Mouse (Mus musculus) regulatory T cell (primary cell): ENCODE data around the gene Fam69b.

Source experiments
- in situ Hi-C: fragments of 300-600 bp; cut with MboI, MseI; formaldehyde crosslinking; loops from one replicate; pipeline ENCODE4 v1.15.1; 2025; ENCODE audit warnings: high pct_unique_total_duplicates

Fam69b gene

DNA sequence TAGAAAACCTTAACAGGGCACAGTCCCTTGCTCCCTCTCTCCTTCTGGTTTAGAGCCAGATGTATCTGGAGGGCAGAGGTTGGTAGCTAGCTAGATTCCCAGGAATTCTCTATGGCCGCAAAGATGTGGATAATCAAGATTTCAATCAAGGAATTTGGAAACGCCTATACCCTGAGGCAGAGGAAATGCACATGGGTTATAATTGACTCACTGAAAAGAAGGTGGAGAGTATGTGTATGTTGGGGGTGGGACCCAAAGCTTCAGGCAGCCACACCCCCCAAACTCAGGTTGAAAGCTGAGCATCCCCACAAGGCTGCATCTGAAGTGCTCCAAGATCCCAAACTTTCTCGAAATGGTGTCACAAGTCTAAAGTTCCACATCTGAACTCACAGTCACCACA lies 29.8 kb upstream of the Fam69b start:
- in situ Hi-C loops, result no loop called here

DNA sequence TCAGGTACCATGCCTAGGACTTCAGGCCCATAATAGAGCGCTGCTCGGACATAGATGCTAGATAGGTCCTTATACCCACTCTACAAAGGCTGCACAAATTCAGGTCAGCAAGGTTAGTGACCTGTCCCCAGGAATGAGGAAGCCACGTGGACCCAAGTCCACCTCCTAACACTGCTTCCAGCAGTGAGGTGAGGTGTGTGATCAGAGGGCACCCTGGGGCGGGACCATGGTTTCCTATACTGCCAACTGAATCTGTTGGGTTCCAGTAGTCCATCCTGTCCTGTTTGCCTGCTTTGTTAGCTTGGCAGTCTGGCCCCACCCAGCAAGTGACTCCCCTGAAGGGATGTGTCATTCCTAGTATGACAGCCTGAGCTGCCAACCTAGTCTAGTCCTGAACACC lies 28.3 kb upstream of the Fam69b start:
- in situ Hi-C loops, result no loop called here

DNA sequence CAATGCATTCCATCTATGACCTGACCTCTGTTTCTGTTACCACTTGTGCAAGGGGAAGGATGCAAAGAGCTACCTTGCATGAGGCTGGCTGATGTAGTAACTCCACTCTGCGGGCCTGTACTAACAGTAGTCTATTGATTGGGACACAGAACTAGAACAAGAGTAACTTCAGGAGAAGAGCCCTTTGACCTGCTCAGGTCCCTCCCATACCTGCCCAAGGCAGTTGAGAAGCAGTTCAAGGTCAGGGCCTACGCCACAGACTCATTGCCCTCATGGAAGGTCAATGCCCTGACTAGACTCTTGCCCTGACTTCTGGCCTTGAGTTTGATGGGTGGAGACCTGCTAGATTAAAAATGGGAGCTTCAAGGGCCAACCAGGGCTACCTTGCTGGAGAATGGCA lies 27.6 kb upstream of the Fam69b start:
- in situ Hi-C loops, result no loop called here

DNA sequence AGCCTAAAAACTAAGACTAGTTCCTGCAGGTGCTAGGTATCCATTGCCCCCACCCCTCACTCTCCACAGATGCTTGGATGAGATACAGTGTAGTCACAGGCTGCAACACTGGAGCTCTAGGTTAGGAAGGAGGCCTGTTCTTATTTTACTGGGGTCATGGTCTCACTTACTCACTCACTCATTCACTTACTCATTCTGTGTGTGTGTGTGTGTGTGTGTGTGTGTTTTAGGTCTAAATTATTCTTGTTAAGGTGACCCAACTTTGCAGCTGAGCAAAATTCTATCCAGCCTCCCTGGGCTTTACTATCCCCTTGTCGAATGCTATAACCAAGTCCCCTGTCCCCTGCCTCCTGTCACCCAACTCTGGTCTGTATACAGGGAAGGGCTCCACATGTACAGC lies 26.7 kb upstream of the Fam69b start:
- in situ Hi-C loops, result no loop called here

DNA sequence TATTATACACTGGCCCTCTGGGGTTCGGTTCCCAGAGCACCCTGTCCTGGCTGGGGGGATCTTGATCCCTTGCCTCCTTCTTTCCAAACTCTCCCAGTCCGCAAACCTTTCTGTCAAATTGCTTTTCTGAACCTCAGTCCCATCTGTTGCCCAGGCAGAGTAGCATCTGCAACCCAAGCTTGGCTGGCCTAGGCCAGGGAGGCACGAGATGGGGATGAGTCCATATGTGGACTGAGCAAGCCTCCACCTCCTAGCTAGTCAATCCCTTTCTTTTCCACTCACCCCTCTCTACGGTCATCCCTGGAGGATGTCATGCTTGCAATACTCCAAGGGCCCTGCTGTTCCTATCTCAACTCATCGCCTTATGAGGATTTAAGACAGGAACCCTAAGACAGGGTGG lies 25.6 kb upstream of the Fam69b start:
- in situ Hi-C loops, result no loop called here

DNA sequence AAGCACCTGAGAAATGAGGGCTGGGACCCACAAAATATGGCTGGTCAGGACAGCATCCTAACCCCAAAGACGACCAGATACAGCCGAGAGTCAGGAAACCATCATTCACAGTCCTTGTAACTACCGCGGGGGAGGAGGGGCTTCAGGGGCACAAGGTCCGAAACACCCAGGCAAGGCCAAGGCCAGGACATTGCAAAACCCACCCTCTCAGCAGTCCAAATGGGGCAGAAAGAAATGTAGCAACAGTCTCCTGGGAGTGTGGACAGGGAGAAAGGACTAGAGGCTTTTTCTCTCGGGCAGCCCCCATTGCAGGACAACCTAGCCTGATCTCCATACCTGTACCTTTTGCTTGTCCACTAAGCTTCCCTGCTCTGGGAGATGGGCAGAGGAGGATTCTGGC lies 25.1 kb upstream of the Fam69b start:
- in situ Hi-C loops, result no loop called here

DNA sequence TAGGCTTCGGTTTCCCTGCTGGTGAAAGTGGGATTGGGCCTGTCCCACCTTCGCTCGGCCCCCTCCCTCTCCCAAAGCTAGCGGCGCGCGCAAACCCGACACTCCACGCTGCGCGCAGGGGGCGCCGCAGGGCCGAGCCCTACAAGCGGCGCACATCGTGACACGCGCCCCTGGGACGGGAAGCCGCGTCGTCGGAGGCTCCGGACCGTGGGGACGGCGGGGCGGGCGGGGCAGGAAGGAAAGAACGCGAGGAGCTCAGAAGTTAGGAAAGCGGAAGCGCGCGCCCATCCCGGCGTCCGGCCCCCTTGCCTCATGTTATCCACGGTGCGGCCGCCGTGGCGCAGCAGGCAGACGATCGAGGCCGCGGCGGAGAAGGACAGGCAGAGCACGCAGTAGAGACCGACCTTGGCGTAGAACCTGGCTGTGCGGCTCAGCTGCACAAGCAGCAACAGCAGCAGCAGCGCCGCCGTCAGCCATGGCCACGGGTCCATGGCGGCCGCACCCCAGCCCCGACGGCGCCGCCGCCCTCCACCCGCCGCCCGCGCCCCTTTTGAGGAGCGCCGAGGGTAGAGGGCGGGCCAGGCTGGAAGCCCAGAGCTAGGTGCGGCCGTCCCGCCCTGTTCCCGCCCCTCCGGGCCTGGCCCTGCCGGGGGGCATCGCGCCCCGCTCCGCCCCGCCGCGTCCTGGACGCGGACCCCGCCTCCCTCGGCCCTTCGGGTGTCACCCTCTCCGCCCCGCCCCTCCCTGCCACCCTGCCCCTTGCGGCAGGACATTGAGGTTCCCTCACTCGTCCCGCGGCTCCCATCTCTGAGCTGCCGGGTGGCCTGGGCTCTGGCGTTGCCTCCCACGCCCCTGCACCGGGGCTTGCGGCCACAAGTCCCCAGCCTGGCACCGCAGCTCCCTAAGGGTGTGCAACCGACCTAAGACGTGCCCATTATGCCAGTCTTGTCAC lies 24.3 kb upstream of the Fam69b start, which contains the start of gene Agpat2:
Agpat2 (minus strand) TSS at position 698 of the 952 bp plus-strand sequence.
- in situ Hi-C loops, result no loop called here

DNA sequence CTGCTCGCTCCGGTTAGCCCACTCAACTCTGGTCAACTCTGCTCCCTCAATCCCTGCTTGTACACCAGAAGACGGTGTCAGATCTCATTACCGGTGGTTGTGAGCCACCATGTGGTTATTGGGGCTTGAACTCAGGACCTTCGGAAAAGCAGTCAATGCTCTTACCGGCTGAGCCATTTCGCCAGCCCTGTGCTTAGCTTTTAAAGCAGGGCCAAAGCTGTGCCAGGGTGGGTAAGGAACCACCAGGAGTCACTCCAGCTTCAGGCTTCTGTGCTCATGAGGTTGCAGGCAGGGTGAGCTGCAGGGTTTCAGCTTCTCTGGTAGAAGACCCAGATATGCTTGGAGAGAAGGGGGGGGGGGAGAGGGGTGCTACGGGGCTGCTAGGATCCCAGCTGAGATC lies 22.9 kb upstream of the Fam69b start:
- in situ Hi-C loops, result no loop called here

DNA sequence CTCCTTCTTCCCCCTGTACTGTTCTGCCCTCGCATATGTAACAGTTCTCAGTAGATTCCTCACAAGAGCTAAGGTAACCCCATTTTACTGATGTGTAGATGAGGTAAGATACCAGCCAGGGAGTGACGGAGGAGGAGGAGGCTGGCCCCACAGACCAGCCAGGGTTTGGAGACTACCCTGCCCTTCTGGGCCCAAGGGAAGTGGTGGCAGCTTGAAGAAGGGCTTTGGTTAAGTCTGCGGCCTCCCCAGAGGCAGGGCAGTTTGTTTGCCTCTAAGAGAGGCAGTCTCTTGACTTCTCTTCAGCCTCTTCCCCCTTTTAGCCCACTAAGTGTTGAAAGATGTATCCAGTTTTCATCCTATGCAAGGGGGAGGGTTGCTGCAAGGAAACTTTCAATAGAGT lies 21.7 kb upstream of the Fam69b start:
- in situ Hi-C loops, result no loop called here

DNA sequence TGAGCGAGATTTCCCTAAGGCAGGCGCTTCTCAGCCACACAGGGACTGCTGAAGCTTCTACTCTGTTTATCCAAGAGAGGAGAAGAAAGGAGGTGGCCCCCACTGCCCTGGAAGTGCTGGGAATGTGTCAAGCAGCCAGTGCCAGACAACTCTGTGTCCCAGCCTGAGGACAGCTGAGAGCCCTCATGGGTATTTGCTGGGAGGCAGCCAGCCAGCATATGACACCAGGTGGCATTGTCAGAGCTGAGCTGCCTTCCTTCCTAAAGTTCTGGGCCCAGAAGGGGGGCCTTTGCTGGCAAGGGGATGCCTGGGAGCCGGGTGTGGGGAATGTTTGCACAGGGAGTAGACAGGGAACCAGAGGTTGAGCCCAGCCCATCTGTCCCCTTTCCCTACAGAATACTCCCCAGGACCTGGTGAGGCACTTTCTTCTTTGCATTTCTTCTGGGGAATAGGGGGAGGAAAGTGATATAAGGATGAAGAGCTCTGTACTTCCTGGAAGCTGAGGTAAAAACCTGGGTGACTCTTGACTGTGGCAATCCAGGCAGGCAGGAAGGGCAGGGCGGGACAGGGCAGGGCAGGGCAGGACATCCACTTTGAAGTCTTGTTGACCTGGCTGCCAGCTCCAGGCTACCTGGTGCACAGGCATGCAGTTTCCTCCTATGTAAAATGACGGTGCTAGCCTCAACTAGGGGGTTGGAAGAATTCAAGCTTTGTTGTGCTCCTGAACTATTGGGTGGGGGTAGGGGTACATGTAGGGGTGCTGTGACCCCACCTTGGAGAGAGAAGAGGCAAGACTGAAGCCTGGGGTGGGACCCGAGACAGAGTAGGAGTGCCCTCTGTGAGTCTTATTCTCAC lies 21.0 kb upstream of the Fam69b start:
- in situ Hi-C loops, result no loop called here

DNA sequence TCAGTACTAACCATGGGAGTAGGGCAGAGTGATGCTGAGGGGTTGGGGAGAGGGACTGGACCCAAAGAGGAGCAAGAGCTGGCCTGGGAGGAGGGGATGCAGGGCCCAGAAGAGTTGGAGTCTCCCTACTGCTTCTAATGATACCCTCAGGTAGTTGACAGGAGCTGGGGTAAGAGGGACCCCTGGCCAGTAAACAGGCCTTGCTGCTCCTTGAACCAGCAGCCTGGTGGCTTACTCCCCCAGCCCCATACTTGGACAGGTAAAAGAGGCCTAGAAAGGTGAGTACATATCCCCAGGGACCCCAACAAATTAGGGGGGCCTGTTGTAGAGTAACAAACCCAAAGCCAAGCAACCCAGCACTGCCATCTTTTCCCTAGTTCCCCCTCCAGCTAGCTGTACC lies 19.5 kb upstream of the Fam69b start:
- in situ Hi-C loops, result no loop called here

DNA sequence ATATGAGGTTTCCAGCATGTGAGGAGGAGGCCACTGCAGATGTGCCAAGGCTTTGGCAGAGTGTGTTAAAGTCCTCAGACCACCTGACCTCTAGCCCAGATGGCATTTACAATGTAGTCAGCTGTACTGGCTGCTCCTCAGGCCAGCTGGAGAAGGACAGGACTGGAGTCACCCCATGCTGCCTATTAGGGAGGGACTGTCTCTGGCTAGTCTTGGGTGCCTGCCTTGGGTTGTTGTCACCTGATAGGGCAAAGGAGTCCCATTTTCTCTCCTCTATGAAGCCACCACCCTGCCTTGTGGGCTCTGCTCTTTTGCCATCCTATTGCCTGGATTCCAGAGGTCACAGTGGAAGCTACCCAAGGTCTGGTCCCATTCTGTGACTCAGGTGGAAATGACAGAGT lies 19.0 kb upstream of the Fam69b start:
- in situ Hi-C loops, result no loop called here

DNA sequence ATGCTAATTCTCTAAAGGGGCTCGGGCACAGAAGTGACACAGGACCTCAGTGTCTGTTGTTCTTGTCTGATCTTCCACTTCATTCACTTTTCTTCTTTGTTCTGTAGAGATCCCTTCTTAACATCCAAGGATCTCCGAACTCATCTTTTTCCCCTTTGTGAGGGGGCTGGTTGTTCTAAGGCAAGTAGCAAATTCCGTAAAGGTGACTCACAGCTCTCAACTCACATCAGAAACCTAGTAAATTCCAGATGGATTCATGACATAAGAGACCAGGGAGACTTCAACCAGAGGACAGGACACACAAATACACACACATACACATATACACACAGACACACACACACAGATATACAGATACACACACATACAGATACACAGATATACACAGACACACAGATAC lies 17.7 kb upstream of the Fam69b start:
- in situ Hi-C loops, result no loop called here

DNA sequence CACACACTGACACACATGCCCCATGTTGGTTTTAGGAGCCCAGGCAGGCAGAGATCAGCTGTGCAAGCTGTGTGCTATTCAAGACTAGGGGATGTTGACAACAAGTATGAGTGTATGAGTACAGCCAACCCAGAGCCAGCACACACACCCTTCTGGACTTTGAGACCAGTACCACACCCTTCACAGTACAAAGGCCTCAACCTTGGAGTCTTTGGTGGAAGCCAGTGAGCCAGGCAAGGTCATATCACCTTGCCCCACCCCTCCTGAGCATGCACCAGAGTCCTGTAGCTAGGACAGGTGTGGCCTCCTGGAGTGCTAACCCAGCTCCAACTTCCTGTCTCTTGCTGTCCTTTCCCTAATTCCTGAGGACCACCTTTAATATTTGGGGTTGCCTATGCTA lies 17.2 kb upstream of the Fam69b start:
- in situ Hi-C loops, result no loop called here

DNA sequence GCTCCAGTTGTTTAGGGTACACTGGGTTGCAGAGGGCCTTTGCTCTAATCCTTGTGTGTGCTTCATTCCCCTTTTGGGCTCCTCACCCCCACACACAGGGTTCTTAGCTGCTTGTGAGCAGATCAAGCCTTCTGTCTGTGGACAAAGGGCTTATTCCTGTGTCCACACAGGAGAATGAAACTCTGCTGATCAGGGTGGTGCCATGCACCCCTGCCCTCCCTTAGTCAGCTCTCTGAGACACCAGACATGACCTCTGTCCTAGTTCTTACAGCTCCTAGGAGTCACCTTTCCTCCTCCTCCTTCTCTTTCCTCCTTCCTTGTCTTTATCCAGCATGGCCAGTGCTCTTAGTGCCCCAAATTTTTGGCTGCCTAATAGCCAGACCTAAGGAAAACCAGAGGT lies 16.4 kb upstream of the Fam69b start:
- in situ Hi-C loops, result no loop called here

DNA sequence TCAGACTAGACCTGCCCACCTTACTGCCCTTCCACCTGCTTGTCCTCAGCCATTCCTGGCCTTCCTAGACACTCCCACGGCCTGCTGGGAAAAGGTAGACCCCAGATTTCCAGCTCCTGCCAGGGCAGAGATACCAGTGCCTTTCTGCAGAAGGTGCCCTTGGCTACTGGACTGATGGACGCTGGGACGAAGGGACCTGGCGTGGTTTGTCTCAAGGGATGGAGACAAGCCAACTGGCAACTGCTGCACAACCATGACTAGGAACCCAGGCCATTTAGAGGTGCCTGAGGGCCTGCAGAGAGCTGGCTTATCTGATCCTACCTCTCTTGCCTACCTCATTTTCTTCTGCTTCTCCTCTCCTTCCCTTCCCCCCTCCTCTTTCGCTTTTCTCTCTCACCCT lies 13.4 kb upstream of the Fam69b start:
- in situ Hi-C loops, result no loop called here

DNA sequence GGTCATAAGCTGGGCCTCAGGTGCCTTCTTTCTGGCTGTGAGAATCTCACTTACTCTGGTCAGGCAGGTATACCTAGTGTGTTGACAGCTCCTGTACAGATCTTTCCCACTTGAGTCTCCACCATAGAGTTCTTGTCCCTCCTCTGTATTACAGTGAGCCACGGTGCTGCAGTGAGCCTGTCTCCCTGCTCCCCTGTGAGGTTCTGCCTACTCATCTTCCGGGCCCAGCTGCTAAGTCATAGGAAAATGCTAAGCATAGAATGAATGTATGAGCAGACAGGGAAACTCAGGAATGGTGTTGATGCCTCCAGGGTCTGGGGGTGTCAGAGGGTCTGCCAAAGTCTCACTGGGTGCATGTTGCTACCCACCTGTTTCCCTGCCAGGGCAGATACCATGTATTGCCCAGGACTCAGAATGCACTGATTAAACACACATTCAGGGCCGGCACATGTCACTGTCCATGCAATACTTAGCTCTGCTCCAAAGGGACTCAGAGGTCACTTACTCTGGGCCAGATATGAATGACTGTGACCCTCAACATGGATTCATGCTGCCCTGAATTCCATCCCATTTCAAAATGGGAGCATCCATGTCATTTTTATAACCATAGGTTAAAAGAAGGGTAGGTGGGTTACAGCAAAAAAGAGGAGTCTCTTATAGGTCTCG lies 12.7 kb upstream of the Fam69b start:
- in situ Hi-C loops, result no loop called here

DNA sequence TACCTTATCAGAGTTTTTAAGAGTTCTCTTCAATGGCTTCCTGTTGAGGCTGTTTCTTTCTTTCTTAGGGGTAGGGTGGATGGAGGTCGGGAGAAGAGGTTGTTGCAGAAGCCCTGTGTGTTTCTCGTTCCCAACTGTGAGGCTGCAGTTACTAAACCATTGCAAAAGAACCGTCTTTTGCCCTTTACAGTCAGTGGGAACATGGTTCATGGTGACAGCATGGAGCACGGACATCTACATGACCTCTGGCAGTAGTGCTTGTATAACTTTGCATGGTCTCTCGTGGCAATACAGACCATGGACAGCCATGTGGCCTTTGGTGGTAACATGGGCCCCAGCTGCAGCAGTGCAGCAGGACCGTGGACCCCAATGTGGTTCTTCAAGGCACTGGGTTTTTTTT lies 10.9 kb upstream of the Fam69b start:
- in situ Hi-C loops, result no loop called here

DNA sequence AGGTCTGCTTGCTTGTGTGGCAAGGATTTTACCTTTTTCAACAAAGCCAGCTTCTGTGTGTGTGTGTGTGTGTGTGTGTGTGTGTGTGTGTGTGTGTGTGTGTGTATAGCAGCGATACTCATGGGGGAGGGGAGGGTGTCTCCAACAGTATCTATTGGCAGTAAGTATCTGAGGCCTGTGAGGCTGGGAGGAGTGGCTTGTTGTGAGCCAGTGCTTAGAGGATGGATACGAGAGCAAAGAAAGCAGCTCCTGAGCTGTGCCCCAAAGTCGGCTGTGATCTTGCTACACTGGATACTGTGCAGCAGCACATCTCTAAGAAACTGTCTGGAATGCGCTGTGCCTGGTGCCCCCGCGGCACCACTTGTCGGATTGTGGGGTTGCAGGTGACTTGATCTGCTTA lies 10.3 kb upstream of the Fam69b start:
- in situ Hi-C loops, result no loop called here

DNA sequence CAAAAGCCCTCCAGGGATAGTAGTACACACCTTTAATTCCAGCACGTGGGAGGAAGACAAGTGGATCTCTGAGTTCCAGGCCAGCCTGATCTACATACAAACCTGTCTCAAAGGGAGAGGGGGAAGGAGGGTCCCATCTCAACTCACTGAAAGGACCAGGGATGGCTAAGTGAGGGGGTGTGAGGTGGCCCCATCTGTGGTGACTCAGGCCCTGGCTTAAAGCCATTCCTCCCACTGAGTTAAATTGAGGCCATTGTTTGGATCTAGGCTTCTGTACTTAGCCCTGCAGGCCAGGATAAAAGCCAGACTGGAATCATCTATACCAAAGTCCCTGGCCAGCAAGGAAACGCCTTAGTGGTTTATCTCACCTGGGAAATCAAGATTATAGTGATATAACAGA lies 7.0 kb upstream of the Fam69b start:
- in situ Hi-C loops, result no loop called here

DNA sequence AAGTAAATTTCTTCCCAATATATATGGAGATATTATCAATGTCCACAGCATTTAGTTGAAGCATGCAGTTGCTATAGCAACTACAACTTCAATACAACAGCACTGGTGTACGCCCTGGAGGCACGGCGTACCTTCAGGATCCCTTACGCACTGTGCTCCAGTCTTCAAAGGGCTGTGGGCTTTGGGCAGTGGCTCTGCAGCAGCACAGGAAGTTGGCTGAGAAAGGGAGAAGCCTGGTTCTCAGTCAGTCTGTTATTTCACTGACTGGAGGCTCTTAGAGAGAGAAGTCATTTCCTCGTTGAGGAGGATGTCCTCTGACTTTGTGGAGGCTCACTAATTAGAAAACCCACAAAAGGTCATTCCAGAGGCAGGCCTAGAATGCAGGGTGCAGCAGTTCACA lies 5.3 kb upstream of the Fam69b start:
- in situ Hi-C loops, result no loop called here

DNA sequence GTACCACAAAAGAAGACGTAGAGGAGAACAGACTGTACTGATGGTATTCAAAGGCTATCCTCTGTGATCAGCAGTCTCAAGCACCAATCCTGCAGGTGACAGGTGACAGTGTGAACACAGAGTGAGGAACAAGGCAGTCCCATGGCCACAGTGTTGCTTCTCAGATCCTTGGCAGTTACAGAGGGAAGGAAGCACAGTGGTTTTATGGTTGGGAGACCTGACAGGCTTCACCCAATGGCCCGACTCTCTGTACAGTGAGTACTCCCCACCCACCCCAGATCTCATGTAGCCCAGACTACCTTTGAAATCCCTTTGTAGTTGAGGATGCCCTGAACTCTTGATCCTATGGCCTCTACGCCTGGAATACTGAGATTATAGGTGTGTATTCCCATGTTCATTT lies 2.8 kb upstream of the Fam69b start:
- in situ Hi-C loops, result no loop called here
